Mouse (Mus musculus) limb, embryonic 12.5 days (tissue): ENCODE data around the gene Erbb2. TPM values are rescaled to one million over a fixed set of nuclear protein-coding genes. Genes with fewer than 3 reads are reported as not detected.
A peak's percentile ranks its signal among the peaks of the same experiment; 100 is the strongest.

Experiments used
- ATAC-seq: fragments of 200-750 bp; cut with Nextera tagmentation; 2 replicates; pipeline ENCODE4 v1.8.0; 2017; ENCODE audit warnings: low read depth, moderate TSS enrichment; ENCODE audit not compliant: insufficient number of reproducible peaks, insufficient read depth, low FRiP score, low TSS enrichment
- H3K27ac ChIP-seq: fragments of 300-500 bp; sonication (generic); 2 replicates; pipeline ENCODE4 v1.5.1; 2016; ENCODE audit warnings: mild to moderate bottlenecking, moderate library complexity
- H3K27me3 ChIP-seq: fragments of 300-500 bp; sonication (generic); 2 replicates; pipeline ENCODE4 v1.6.1; 2016; ENCODE audit warnings: mild to moderate bottlenecking, moderate library complexity
- H3K36me3 ChIP-seq: fragments of 300-500 bp; sonication (generic); 2 replicates; pipeline ENCODE4 v1.6.1; 2016; ENCODE audit warnings: mild to moderate bottlenecking, moderate library complexity
- H3K4me1 ChIP-seq: fragments of 300-500 bp; sonication (generic); replicated peaks from 2 replicates; pipeline ENCODE4 v1.6.1; 2016
- H3K4me2 ChIP-seq: fragments of 300-500 bp; sonication (generic); 2 replicates; pipeline ENCODE4 v1.6.1; 2016; ENCODE audit warnings: mild to moderate bottlenecking, moderate library complexity
- H3K4me3 ChIP-seq: fragments of 300-500 bp; sonication (generic); replicated peaks from 2 replicates; pipeline ENCODE4 v1.5.1; 2016; ENCODE audit warnings: mild to moderate bottlenecking
- H3K9ac ChIP-seq: fragments of 300-500 bp; sonication (generic); replicated peaks from 2 replicates; pipeline ENCODE4 v1.6.1; 2016; ENCODE audit warnings: mild to moderate bottlenecking, moderate library complexity
- H3K9me3 ChIP-seq: fragments of 300-500 bp; sonication (generic); 2 replicates; pipeline ENCODE4 v1.6.1; 2016; ENCODE audit warnings: mild to moderate bottlenecking, moderate library complexity
- WGBS: fragments of 180-500 bp; shearing (Covaris S2); methylation state at CpG from one replicate; pipeline ENCODE4 v1.1.7; 2016; 5-methylcytosine and 5-hydroxymethylcytosine counted together
- polyA plus RNA-seq: library from polyadenylated mRNA; unstranded; fragments of >200 nt; fragmentation: Nextera tagmentation; extraction: Ambion mirVana; gene quantifications from 2 replicates; pipeline ENCODE4 v1.2.1, GENCODE M21; 2016

Gene Erbb2
- polyA plus RNA-seq = 40.8 and 45.7 TPM in 2 replicates

GRCm38 (mm10) chr11:98412273-98412796 is at the start of gene Erbb2:
TSS of gene Erbb2 (plus strand) at chr11:98412470.
- Histone ChIP-seq H3K4me2 (peak within 1 kb of the TSS; percentile 73), H3K4me1 (peaks cover 43% of the 10 kb centered on the region), H3K27ac (peak within 1 kb of the TSS; percentile 97), H3K9me3 (no peaks in the 10 kb centered on the region), H3K4me3 (peak within 1 kb of the TSS; percentile 95), H3K9ac (peak within 1 kb of the TSS; percentile 96), H3K36me3 (no peaks in the 10 kb centered on the region; the same call in 1 of the 2 replicates), H3K27me3 (peaks cover 16% of the 10 kb centered on the region)
- under 1% methylated on average over 48 of the region's 49 CpGs for WGBS
- ATAC-seq = peak; percentile 52; the same call in 1 of the 2 replicates

DNA sequence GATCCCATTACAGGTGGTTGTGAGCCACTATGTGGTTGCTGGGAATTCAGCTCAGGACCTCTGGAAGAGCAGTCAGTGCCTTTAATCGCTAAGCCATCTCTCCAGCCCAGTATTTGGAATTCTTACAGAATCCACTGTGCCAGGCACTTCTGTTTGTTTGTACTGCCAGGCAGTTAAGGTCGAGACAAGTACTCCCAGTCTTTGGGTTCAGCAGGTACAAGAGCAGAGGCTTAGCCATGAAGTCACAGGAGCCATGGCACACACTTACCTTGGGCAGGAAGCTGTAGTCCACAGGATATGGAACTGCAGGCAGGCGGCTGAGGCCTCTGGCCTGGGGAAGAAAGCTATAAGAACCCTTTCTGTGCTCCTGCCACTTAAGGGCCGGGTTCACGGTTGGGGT is 48.5 kb upstream of the Erbb2 start:
- Histone ChIP-seq H3K4me2 (no peak overlapping the region), H3K4me1 (peaks cover 14% of the 10 kb centered on the region), H3K9ac (no peak overlapping the region), H3K36me3 (peaks cover 5% of the 10 kb centered on the region; the same call in 1 of the 2 replicates), H3K9me3 (no peaks in the 10 kb centered on the region), H3K27ac (no peak overlapping the region), H3K27me3 (no peaks in the 10 kb centered on the region), H3K4me3 (no peak overlapping the region)
- no peak for ATAC-seq
- WGBS = 84% methylated on average over 5 of the region's 5 CpGs

DNA sequence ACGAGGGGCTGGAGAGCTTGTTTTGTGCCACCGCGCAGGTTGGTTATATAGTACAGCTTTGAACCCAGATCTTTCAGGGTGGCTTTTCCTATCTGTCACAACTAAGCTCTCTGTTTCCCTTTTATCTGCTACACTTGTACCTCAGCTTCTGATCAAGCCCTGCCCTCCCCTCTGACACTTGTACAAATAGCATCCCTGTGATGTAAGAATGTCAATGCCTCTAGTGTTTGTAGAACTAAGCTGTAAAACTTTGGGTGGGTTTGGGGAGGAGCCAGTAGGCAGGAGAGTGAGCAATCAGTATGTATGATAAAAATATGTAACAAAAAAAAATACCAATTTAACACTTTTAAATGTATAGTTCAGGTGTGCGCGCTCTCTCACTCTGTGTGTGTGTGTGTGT is 47.9 kb upstream of the Erbb2 start:
- Histone ChIP-seq H3K4me3 (no peak overlapping the region), H3K9ac (no peak overlapping the region), H3K36me3 (peaks cover 5% of the 10 kb centered on the region; the same call in 1 of the 2 replicates), H3K9me3 (no peaks in the 10 kb centered on the region), H3K4me1 (peaks cover 8% of the 10 kb centered on the region), H3K27me3 (no peaks in the 10 kb centered on the region), H3K27ac (no peak overlapping the region), H3K4me2 (no peak overlapping the region)
- 91% methylated on average over 5 of the region's 5 CpGs for WGBS
- no peak for ATAC-seq

GRCm38 (mm10) chr11:98366290-98366689 is 46.0 kb upstream of the Erbb2 start:
- Histone ChIP-seq H3K27ac (no peak overlapping the region), H3K4me1 (no peaks in the 10 kb centered on the region), H3K36me3 (peaks cover 5% of the 10 kb centered on the region; the same call in 1 of the 2 replicates), H3K27me3 (no peaks in the 10 kb centered on the region), H3K9me3 (no peaks in the 10 kb centered on the region), H3K4me3 (no peak overlapping the region), H3K4me2 (no peak overlapping the region), H3K9ac (no peak overlapping the region)
- 67% methylated on average over 10 of the region's 10 CpGs for WGBS
- no peak for ATAC-seq

- H3K4me3 ChIP-seq = no peak overlapping the region
- H3K9me3 ChIP-seq = no peaks in the 10 kb centered on the region
- WGBS = 82% methylated on average over 10 of the region's 10 CpGs
- peaks cover 5% of the 10 kb centered on the region; the same call in 1 of the 2 replicates for H3K36me3 ChIP-seq
- no peak overlapping the region for H3K4me2 ChIP-seq
- no peak overlapping the region for H3K9ac ChIP-seq
- H3K27ac ChIP-seq = no peak overlapping the region
- ATAC-seq = no peak
- H3K27me3 ChIP-seq = no peaks in the 10 kb centered on the region
- H3K4me1 ChIP-seq = peaks cover 6% of the 10 kb centered on the region; the same call in 1 of the 2 replicates
These were observed 45.0 kb upstream of the Erbb2 start for GRCm38 (mm10) chr11:98367171-98367862.

DNA sequence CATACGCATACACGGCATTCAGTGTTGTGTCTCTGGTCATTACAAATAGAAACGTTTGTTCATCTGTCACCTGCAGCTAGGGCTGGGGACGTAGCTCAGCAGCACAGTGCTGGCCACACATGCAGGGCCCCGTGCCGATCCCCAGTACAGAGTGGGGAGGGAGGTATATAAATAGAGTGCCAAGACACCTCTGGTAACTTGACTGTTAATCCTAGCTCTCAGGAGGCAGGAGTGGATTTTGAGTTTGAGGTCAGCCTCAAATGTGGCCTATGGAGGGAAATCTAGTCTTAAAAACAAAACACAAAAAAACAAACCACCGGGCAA is 44.4 kb upstream of the Erbb2 start:
- H3K9ac ChIP-seq = no peak overlapping the region
- no peak for ATAC-seq
- H3K4me1 ChIP-seq = peaks cover 6% of the 10 kb centered on the region; the same call in 1 of the 2 replicates
- H3K36me3 ChIP-seq = peaks cover 8% of the 10 kb centered on the region; the same call in 1 of the 2 replicates
- no peaks in the 10 kb centered on the region for H3K9me3 ChIP-seq
- H3K4me3 ChIP-seq = no peak overlapping the region
- no peak overlapping the region for H3K4me2 ChIP-seq
- 88% methylated on average over 7 of the region's 7 CpGs for WGBS
- H3K27me3 ChIP-seq = no peaks in the 10 kb centered on the region
- H3K27ac ChIP-seq = no peak overlapping the region

- Histone ChIP-seq H3K36me3 (peaks cover 17% of the 10 kb centered on the region), H3K27me3 (no peaks in the 10 kb centered on the region), H3K4me2 (no peak overlapping the region), H3K9ac (no peak overlapping the region), H3K4me1 (peaks cover 6% of the 10 kb centered on the region; the same call in 1 of the 2 replicates), H3K27ac (no peak overlapping the region), H3K4me3 (no peak overlapping the region), H3K9me3 (no peaks in the 10 kb centered on the region)
- 75% methylated on average over 6 of the region's 6 CpGs for WGBS
- ATAC-seq = no peak
These were observed 42.9 kb upstream of the Erbb2 start for GRCm38 (mm10) chr11:98369337-98369736.

DNA sequence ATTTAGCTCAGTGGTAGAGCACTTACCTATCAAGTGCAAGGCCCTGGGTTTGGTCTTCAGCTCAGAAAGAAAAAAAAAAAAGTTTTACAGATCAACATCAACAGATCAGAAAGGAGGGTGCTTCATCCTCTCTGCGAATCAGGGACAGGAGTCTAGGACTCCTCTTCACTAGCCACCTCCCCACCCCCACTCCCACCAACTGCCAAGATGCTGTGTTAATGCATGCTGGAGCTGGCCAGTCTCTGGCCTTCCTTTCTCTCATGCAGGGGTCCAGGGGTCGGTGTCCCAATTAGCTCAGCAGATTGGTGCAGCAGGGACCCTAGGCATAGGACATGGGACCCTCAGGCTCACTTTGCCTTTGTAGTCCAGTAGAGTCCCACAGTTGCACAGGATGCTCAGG is 41.7 kb upstream of the Erbb2 start:
- Histone ChIP-seq H3K27ac (no peak overlapping the region), H3K36me3 (peaks cover 30% of the 10 kb centered on the region), H3K9ac (no peak overlapping the region), H3K9me3 (no peaks in the 10 kb centered on the region), H3K4me1 (peaks cover 6% of the 10 kb centered on the region; the same call in 1 of the 2 replicates), H3K27me3 (no peaks in the 10 kb centered on the region), H3K4me2 (no peak overlapping the region), H3K4me3 (no peak overlapping the region)
- no peak for ATAC-seq
- WGBS = 78% methylated on average over 2 of the region's 2 CpGs

DNA sequence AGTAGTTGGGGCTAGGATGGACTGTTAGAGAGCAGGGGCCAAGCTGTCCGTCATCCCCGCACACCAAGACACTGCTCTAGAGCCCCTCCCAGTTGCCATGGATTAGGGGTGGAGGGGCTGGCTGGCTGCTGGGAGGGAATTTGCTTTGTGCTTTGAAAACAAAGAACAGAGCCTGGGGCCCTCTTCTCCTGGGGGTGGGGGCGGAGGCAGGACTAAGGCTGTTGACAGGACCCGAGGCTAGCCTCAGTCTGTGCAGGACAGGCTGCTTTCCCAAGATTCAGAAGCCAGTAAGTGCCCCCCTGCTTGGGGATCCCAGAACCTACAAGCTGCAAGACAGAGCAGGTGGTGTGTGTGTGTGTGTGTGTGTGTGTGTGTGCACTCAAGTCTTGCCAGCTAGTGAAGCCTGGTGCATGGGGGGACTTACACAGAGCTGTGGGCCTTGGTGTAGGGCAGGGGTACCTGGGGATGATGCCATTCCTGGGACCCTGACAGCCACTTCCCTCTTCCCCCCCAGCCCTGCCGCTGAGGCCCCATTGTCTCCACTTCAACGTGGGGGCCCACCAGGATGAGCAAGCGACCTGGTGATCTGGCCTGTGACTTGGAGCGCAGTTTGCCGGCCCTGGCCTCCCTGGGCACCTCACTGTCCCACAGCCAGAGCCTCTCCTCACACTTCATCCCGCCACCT is 40.6 kb upstream of the Erbb2 start:
- Histone ChIP-seq H3K4me1 (peaks cover 6% of the 10 kb centered on the region; the same call in 1 of the 2 replicates), H3K9me3 (no peaks in the 10 kb centered on the region), H3K36me3 (peaks cover 41% of the 10 kb centered on the region), H3K9ac (peak overlapping the region; percentile 27; the same call in 1 of the 2 replicates), H3K4me2 (no peak overlapping the region), H3K27ac (no peak overlapping the region), H3K27me3 (no peaks in the 10 kb centered on the region), H3K4me3 (no peak overlapping the region)
- no peak for ATAC-seq
- WGBS = 58% methylated on average over 10 of the region's 10 CpGs

- H3K9me3 ChIP-seq = no peaks in the 10 kb centered on the region
- H3K27me3 ChIP-seq = no peaks in the 10 kb centered on the region
- no peak overlapping the region for H3K27ac ChIP-seq
- no peak for ATAC-seq
- H3K4me3 ChIP-seq = no peak overlapping the region
- H3K4me2 ChIP-seq = no peak overlapping the region
- 11% methylated on average over 2 of the region's 2 CpGs for WGBS
- H3K9ac ChIP-seq = no peak overlapping the region
- H3K4me1 ChIP-seq = peaks cover 6% of the 10 kb centered on the region; the same call in 1 of the 2 replicates
- peaks cover 48% of the 10 kb centered on the region for H3K36me3 ChIP-seq
These were observed 39.9 kb upstream of the Erbb2 start for GRCm38 (mm10) chr11:98372406-98372805.

GRCm38 (mm10) chr11:98373244-98373643 is 39.0 kb upstream of the Erbb2 start:
- no peaks in the 10 kb centered on the region for H3K27me3 ChIP-seq
- H3K36me3 ChIP-seq = peaks cover 56% of the 10 kb centered on the region
- no peak overlapping the region for H3K27ac ChIP-seq
- WGBS = 88% methylated on average over 6 of the region's 6 CpGs
- ATAC-seq = no peak
- no peak overlapping the region for H3K4me3 ChIP-seq
- no peak overlapping the region for H3K9ac ChIP-seq
- peaks cover 6% of the 10 kb centered on the region; the same call in 1 of the 2 replicates for H3K4me1 ChIP-seq
- H3K9me3 ChIP-seq = no peaks in the 10 kb centered on the region
- no peak overlapping the region for H3K4me2 ChIP-seq
